Mouse (Mus musculus): Measurements from ENCODE around the gene Cct8l1. TPM values are rescaled to one million over a fixed set of nuclear protein-coding genes. Genes with fewer than 3 reads are reported as not detected.

Gene Cct8l1
- 0.08 and 0.21 TPM in 2 replicates for polyA plus RNA-seq (2012; rRNA removed)

DNA sequence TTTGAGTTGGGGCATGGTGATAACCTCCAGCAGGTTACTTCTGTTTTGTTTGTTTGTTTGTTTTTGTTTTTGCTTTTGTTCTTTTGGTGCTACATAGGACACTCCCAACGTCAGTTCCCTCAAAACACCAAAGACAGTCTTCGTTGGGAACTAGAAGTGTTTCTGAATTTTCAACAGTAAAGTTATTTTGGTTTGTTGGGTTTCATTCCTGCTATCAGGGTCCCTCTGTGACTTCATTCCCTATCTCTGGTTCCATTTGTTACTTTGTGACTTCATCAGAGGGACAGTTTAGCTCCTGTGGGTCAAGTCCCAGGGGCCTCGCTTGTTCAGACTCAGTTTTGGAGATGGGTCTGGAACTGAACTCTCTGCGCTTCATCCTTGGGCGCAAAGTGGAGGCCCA lies at the start of gene Cct8l1:
Cct8l1 (plus strand) TSS at position 301 of the 400 bp plus-strand sequence.
- Histone ChIP-seq H3K27ac (ENCODE audit: insufficient read depth, low read length) (no peak within 1 kb of the TSS), H3K4me1 (ENCODE audit: control insufficient read depth, insufficient read depth, low read length) (no peaks in the 10 kb centered on the region), H3K4me3 (ENCODE audit: insufficient read depth, low read length) (no peak within 1 kb of the TSS)
- TF ChIP-seq CTCF (IDR thresholded peaks at IDR 0.05; ENCODE audit: extremely low read depth, insufficient read depth, low read length) (no peak), POLR2A (IDR thresholded peaks at IDR 0.05; ENCODE audit: extremely low read depth, insufficient read depth, low read length) (no peak)

DNA sequence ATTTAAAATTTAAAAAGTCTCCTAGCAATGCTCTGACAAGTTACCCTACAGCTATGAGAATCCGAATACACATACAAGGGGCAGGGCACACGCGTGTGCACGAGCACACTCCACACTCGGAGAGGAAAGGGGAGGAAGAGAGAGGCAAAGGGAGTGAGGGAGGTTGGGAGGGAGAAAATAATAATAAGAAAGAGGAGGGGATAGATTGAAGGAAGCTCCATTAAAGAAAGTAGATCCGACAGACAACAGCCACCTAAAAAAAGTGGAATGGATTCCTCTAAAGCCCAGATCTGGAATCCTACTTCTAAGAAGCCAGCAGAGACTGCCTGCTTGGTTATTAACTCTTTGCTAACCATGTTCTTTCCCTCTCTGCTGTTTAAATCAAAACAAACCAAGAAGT lies 43.8 kb upstream of the Cct8l1 start:
- Histone ChIP-seq H3K27ac (ENCODE audit: insufficient read depth, low read length) (no peak overlapping the region), H3K4me1 (ENCODE audit: control insufficient read depth, insufficient read depth, low read length) (no peaks in the 10 kb centered on the region), H3K4me3 (ENCODE audit: insufficient read depth, low read length) (peak overlapping the region; percentile 66)
- TF ChIP-seq POLR2A (IDR thresholded peaks at IDR 0.05; ENCODE audit: extremely low read depth, insufficient read depth, low read length) (no peak), CTCF (IDR thresholded peaks at IDR 0.05; ENCODE audit: extremely low read depth, insufficient read depth, low read length) (no peak)

DNA sequence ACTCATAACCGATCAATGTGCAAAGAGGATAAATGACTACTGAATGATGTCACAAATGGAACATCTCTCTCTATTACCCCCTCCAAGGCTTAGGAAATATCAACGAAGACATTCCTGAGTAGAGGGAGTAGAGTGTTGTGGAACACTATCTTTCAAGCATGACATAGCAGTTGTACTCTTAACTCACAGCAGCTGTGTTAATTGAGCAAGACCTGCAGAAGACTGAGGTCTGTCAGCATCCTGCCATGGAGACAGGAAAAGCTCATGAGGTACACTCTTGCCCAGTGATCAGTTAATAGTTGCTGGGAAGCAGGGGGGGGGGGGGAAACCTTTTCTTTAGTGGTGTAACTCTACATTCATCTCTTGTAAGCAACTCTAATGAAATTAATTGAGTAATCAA lies 40.1 kb upstream of the Cct8l1 start:
- no peak overlapping the region for H3K4me3 ChIP-seq (ENCODE audit: insufficient read depth, low read length)
- H3K27ac ChIP-seq (ENCODE audit: insufficient read depth, low read length), result no peak overlapping the region

DNA sequence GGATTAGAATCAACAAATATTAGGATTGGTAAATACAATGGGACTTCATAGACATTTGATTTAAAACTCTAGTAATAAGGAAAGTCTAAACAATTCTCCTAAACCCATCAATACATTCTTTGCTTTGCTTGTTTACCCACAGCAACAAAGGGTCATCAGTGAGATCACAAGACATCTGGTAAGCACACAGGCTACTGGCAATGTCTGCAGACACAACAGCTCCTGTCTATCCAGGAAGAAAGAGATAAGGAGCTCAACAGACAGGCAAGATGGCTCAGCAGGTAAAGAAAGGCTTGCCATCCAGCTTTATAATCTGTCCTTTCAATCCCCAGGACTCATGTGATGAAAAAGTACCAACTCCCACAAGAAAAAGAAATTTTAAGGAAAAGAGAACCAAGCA lies 37.0 kb upstream of the Cct8l1 start:
- H3K27ac ChIP-seq (ENCODE audit: insufficient read depth, low read length), result no peak overlapping the region
- no peaks in the 10 kb centered on the region for H3K4me1 ChIP-seq (ENCODE audit: control insufficient read depth, insufficient read depth, low read length)
- no peak overlapping the region for H3K4me3 ChIP-seq (ENCODE audit: insufficient read depth, low read length)
- TF ChIP-seq POLR2A (IDR thresholded peaks at IDR 0.05; ENCODE audit: extremely low read depth, insufficient read depth, low read length) (no peak), CTCF (IDR thresholded peaks at IDR 0.05; ENCODE audit: extremely low read depth, insufficient read depth, low read length) (no peak)

More for the DNA sequence above, 40.1 kb upstream of the Cct8l1 start:
- H3K4me1 ChIP-seq (ENCODE audit: control insufficient read depth, insufficient read depth, low read length), result no peaks in the 10 kb centered on the region
- TF ChIP-seq CTCF (IDR thresholded peaks at IDR 0.05; ENCODE audit: extremely low read depth, insufficient read depth, low read length) (no peak), POLR2A (IDR thresholded peaks at IDR 0.05; ENCODE audit: extremely low read depth, insufficient read depth, low read length) (no peak)

DNA sequence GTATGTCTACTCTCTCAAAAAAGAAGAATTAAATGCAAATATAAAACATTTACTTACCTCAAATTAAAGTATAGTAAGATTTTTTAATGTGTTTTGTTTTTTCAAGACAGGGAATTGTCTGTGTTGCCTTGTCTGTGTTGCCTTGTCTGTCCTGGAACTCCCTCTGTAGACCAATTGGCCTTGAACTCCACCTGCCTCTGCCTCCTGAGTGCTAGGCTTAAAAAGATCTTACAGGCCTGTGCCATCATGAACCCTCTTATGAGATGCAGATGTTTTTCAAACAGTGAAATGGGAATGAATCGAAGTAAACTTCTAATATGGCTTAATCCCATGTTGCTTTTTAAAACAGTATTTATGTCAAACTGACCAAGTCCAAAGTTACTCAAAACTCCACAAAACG lies 19.2 kb upstream of the Cct8l1 start:
- Histone ChIP-seq H3K4me1 (ENCODE audit: control insufficient read depth, insufficient read depth, low read length) (peaks cover 3% of the 10 kb centered on the region; the same call in 1 of the 2 replicates), H3K27ac (ENCODE audit: insufficient read depth, low read length) (no peak overlapping the region), H3K4me3 (ENCODE audit: insufficient read depth, low read length) (peak overlapping the region; percentile 85; the same call in 1 of the 2 replicates)
- TF ChIP-seq CTCF (IDR thresholded peaks at IDR 0.05; ENCODE audit: extremely low read depth, insufficient read depth, low read length) (no peak), POLR2A (IDR thresholded peaks at IDR 0.05; ENCODE audit: extremely low read depth, insufficient read depth, low read length) (no peak)

DNA sequence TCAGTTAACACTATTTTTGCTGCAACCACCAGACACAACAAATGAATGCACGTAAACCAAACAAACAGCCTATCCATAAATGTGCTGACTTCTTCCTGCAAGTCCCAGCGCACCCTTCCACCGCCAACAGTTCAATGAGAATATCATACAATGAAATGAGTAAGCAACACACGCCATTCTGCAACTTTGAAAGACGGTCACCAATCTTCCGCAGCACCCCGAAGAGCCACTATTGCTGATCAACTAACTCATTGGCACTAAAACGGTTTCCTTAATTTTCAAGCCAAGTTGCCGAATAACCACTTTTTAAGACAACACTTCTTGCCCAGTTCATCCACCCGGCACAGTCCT lies 18.5 kb upstream of the Cct8l1 start:
- Histone ChIP-seq H3K4me3 (ENCODE audit: insufficient read depth, low read length) (peak overlapping the region; percentile 85), H3K4me1 (ENCODE audit: control insufficient read depth, insufficient read depth, low read length) (peaks cover 3% of the 10 kb centered on the region; the same call in 1 of the 2 replicates), H3K27ac (ENCODE audit: insufficient read depth, low read length) (no peak overlapping the region)
- no peak for TF ChIP-seq POLR2A (IDR thresholded peaks at IDR 0.05; ENCODE audit: extremely low read depth, insufficient read depth, low read length)
- TF ChIP-seq CTCF (IDR thresholded peaks at IDR 0.05; ENCODE audit: extremely low read depth, insufficient read depth, low read length), result no peak

DNA sequence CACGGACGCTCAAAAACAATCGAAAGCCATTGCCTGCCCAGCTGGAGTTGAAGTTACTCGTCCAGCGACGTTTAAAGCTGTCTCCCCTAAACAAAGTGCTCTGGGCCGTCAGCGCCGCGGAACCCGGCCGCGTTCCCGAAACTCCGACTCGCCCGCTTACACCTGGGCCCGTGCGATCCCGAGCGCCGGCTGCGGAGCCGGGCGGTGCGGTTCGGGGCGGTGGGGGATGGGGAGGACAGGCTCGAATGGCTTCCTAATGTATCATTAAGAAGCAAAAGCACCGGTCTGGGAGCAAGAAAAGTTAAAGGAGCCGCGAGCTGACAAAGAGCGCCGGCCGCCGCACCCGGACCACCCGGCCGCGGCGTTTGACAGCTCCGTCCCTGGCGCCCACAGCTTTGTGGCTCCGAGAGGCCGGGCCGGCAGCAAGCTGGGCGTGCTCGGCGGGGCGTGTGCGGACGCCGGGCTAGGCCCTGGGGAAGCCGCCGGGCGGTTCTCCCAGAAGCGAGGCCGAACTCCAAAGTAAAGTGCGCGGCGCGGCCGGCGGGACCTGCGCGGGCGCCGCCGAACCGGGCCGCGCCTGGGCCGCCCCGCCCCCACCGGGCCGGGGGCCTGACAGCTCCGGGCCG lies 18.0 kb upstream of the Cct8l1 start:
- H3K4me1 ChIP-seq (ENCODE audit: control insufficient read depth, insufficient read depth, low read length), result peaks cover 3% of the 10 kb centered on the region; the same call in 1 of the 2 replicates
- TF ChIP-seq POLR2A (IDR thresholded peaks at IDR 0.05; ENCODE audit: extremely low read depth, insufficient read depth, low read length) (no peak), CTCF (IDR thresholded peaks at IDR 0.05; ENCODE audit: extremely low read depth, insufficient read depth, low read length) (no peak)
- H3K4me3 ChIP-seq (ENCODE audit: insufficient read depth, low read length), result peak overlapping the region; percentile 85
- H3K27ac ChIP-seq (ENCODE audit: insufficient read depth, low read length), result peak overlapping the region; percentile 17

DNA sequence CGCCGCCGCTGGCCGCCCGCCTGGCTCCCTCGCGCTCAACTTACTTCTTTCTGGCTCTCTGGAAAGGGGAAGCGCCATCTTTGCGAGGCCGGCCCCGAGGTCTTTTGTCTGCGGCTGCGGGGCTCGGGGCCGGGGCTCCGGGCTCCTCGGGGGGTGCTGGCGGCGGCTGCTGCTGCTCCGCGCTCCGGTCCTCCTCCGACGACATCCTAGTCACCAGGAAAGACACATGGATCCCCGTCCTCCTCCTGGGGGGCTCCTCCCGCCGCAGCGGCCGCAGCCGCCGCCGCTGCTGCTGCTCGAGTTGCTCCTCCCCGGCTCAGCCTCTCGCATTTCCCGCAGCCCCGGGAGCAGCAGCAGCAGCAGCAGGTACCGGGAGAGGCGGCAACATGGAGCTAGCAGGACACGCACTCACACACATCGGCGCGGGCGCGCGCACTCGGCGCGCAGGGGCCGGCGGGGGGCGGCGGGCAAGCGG lies 17.5 kb upstream of the Cct8l1 start, which contains the start of gene Kmt2c:
Kmt2c (minus strand) TSS at position 438 of the 475 bp plus-strand sequence.
- no peak for TF ChIP-seq CTCF (IDR thresholded peaks at IDR 0.05; ENCODE audit: extremely low read depth, insufficient read depth, low read length)
- peak; percentile 69; the same call in 1 of the 2 replicates for TF ChIP-seq POLR2A (IDR thresholded peaks at IDR 0.05; ENCODE audit: extremely low read depth, insufficient read depth, low read length)
- Histone ChIP-seq H3K27ac (ENCODE audit: insufficient read depth, low read length) (peak within 1 kb of the TSS; percentile 99), H3K4me1 (ENCODE audit: control insufficient read depth, insufficient read depth, low read length) (peaks cover 3% of the 10 kb centered on the region; the same call in 1 of the 2 replicates), H3K4me3 (ENCODE audit: insufficient read depth, low read length) (peak within 1 kb of the TSS; percentile 85)

DNA sequence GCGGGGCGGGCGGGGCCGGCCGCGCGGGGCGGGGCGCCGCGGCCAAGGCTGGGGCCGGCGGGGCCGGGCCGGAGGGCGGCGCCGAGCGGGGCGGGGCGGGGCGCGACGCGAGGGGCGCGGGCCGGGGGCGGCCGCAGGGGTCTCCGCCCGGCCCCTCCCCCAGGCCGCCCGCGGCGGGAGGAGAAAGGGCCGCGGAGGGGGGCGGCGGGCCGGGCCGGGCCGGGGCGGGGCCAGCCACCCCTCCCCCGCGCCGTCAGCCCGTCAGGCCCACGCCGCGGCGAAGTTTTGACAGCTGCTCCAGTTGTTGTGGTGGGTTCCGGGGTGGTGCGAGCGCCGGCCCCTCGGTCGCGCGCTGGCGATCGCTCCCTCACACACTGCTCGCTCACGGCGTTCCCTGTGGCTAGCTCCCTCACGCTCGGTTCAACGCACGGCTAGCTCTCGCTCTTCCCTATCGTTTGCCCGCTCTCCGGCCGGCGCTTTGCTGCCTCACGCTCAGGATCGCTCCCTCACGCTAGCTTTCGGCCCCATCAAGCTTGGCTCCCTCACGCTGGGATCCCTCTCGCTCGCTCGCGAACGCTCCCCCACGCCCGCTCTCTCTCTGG lies 16.9 kb upstream of the Cct8l1 start:
- H3K4me1 ChIP-seq (ENCODE audit: control insufficient read depth, insufficient read depth, low read length), result peaks cover 3% of the 10 kb centered on the region; the same call in 1 of the 2 replicates
- H3K4me3 ChIP-seq (ENCODE audit: insufficient read depth, low read length), result peak overlapping the region; percentile 85
- H3K27ac ChIP-seq (ENCODE audit: insufficient read depth, low read length), result peak overlapping the region; percentile 99
- TF ChIP-seq CTCF (IDR thresholded peaks at IDR 0.05; ENCODE audit: extremely low read depth, insufficient read depth, low read length) (no peak), POLR2A (IDR thresholded peaks at IDR 0.05; ENCODE audit: extremely low read depth, insufficient read depth, low read length) (peak; percentile 27; the same call in 1 of the 2 replicates)

All from cortical plate, adult 2 months (tissue).